Mouse (Mus musculus) hematopoietic stem cell, adult 5-6 weeks (primary cell): ENCODE measurements around the gene Slc12a8. TPM values are rescaled to one million over a fixed set of nuclear protein-coding genes. Genes with fewer than 3 reads are reported as not detected.

ENCODE experiments used
- ATAC-seq, 2 experiments: fragments of 125-278 bp in 1 of 2; replicated peaks in 1 of 2; 2 replicates each; pipeline ENCODE4 v1.8.0; 2016 to 2017; ENCODE audit warnings: inconsistent platforms in 2 of 2, mild to moderate bottlenecking in 2 of 2, moderate number of reproducible peaks in 2 of 2, low read depth in 1 of 2, moderate TSS enrichment in 1 of 2; ENCODE audit not compliant: low FRiP score in 2 of 2, poor library complexity in 2 of 2, severe bottlenecking in 2 of 2, insufficient read depth in 1 of 2, low TSS enrichment in 1 of 2
- total RNA-seq: library from RNA; stranded (forward); fragments of 172-1452, 232-1000 nt; gene quantifications from 2 replicates; pipeline ENCODE4 v1.2.3, GENCODE M21; 2017

Gene Slc12a8
- total RNA-seq, 1 experiment from 2014 or later, result 0.55 TPM

DNA sequence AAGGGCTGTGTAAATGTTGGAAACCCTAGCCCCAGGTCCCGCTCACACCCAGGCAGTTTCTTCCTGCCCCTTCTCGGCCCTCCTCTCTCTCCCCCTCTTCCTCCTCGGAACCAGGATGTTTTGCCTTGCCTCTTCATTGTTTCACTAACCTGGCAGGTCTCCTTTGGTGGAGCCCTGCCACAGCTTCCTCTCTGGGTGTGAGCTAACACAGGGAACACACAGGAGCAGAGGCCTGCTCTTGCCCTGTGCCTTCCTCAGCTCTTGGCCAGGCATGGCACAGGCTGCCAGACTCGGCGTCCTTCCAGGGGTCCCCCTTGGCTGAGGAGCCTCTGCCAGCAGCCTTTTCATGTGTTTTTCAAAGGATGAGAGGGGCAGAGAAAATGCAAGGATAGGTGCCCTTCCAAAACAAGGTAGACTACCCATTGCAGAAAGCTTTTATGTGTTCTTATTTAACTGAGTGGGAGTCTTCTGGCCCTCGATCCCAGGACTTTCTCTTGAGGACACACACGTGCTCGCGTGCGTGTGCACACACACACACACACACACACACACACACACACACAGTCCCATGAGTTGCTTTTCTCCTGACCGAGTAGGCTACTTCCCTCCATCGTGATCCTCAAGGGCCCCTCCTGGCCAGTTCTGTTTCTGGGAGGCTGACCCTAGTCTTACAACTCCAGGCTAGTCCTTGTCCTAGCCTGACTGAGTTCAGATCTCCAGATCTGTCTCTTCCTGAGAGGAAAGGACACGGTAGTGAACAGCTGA lies 179.9 kb downstream of the Slc12a8 start:
- peak; percentile 51 to 63; a peak in 3 of 4 replicates for ATAC-seq

DNA sequence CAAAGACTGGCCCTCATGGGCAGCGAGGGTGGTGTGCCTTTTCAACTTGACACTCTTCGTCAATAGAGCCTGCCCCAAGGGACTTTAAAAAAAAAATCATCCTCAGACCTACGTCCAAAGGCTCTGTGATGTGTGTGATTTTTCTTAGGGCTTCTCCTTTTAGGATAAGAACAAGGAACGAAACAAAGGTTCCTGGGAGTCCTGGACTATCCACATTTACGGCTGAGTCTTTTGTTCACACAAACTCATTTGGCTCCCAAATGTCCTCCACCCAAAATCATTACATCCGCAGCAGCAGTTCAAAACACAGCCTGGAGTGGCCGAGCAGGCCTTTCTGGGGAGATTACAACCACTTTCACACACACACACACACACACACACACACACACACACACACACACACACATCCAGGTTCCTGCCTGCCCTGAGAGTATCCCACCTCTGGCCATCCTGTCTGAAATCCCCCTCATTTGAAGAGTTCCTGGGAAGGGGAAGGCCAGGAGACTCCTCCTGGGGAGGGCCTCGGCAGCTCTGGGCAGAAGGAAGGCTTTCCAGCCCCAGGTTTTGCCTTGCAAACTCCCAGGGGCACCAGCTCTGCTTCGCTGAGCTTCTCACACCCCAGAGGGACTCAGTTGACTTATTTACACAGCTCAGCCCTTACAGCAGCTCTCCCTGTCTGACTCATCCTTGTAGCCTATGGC lies 180.6 kb downstream of the Slc12a8 start:
- no peak for ATAC-seq

DNA sequence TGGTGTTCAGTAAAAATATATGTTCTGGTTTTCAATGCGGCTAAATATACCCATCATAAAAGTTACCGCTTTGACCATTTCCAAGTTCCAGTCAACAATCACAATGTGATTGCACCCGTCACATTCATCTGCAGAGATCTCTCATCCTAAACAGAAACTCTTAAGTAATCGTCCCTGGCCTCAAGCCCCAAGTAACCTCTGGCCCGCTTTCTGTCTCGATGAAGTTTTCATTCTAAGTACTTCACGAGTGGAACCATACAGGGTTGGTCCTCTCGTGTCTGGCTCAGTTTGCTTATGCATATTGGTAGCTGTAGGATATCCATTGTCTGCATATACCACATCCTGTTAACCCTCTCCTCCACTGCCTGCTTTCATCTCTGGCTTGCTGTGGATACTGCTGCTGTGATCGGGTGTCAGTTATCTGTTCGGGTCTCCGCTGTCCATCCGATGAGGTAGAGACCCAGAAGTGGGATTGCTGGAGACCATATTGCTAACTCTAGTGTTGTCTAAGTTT lies 181.2 kb downstream of the Slc12a8 start:
- ATAC-seq, result no peak

DNA sequence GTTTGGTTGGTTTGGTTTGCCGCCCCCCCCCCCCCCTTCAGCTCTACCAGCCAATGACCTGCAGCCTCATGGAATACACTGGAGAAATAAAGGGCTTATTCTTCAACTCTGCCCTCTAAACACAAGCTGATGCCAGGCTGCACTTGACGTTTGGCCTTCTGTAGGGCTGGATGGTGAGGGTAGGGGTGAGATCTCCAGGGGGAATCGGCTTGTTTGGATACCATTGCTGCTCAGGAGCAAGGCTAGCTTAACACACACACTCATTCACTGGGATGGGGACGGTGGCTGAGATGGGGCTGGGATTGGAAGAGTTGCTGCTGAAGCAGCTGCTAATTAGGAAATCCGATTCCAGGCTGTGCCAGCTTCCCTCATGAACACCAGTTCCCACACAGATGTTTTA lies 183.5 kb downstream of the Slc12a8 start:
- no peak for ATAC-seq

- no peak for ATAC-seq
Observed at GRCm38 (mm10) chr16:33701872-33702271, 184.7 kb downstream of the Slc12a8 start.

- ATAC-seq, result no peak
Observed at GRCm38 (mm10) chr16:33704289-33704688, 187.2 kb downstream of the Slc12a8 start.

DNA sequence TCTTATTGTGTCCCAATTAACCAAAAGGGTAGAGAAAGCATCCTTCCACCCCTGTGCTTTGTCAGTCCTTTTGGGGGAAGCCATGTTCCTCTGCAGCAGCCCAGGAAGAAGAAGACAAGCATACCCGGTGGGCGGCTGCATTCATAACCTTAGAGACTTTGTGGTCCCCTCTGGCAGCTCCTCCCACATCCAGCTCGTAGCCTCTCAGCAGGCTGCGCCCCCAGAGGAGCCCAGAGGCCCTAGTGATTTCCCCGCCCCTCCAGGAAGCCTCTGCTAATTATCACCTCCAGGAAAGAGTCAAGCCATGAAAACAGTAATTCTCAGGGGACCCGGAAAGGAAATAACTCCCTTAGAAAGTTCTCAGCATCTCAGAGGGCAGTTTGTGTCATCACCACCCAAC lies 188.1 kb downstream of the Slc12a8 start:
- ATAC-seq, result no peak

DNA sequence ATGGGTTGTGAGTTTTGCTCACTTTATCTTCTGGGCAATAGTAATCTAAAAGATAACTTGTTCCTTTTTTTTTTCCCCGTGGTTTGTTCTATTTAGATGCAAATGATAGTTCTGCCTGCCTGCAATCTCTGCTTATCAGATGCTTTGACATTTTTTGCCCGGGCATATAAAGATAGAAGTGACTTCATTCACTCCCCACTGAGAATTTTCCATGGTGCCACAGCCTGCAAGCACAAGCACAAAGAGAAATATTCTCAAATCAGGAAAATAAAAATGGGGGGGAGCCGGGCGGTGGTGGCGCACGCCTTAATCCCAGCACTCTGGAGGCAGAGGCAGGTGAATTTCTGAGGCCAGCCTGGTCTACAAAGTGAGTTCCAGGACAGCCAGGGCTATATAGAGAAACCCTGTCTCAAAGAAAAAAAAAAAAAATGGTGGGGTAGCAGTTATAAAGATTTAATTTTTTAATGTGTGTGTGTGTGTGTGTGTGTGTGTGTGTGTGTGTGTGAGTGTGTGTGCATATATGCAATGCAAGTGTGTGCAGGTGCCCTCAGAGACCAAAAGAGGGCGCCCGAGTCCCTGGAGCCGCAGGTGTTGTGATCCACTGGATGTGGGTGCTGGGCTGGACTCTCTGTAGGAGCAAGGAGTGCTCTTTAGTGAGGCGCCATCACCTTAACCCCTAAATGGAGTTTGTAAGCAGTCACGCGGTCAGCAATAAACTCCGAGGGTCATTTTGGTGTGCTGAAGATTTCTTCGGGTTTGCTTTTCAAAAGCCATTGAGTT lies 189.2 kb downstream of the Slc12a8 start:
- ATAC-seq, result no peak

DNA sequence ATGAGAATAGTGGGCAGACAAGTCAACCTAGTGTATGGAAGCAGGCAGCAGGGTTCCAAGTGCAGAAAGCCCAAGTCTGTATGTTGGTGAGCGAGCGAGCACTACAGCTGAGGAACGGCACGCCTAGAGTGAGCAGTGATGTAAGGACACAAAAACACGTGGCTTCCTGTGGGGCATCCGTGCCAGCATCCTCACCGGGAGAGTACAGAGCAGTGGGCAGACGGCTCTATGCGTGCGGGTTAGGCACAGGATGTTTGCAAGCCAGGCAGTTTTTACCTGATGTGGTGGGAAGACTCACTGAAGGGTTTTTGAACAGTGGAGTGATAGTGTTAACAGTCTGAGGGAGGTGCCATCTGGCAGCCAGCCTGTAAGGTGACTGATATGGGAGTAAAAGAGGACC lies 190.9 kb downstream of the Slc12a8 start:
- ATAC-seq, result no peak

DNA sequence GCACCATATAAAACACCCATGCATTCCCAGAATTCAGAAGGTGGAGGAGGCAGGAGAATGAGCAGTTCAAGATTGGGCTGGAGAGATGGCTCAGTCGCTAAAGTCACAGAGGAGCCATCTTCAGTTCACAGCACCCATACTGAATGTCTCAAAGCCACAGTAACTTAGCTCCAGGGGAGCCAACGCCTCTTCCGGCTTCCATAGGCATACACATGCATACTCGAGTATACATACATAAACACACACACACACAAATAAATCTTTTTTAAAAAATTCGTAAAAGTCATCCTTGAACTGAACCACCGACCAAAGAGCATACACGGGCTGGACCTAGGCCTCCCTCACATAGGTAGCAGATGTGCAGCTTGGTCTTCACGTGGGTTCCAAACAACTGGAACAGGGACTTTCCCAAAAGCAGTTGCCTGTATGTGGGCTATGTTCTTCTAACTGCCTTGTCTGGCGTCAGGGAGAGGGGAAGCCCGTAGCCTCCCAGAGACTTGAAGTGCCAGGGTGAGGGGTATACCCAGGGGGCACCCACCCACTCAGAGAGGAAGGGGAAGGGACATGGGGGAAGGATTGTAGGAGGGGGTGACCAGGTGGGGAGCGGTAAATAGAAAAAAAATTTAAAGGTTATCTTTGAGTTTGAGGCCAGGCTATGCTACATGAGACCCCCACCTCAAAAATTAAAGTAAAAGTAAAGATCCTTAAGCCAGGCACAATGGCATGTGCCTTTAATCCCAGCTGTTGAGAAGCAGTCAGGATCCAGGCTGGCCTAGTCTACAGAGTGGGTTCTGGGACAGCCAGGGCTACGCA lies 191.7 kb downstream of the Slc12a8 start:
- no peak for ATAC-seq

Other genes starting within 250 kb of the Slc12a8 start
- 33.5 and 43.6 TPM in 2 replicates for gene Zfp148, start 136.5 kb upstream of the Slc12a8 start, total RNA-seq
- 59.6 and 63.4 TPM in 2 replicates for gene Heg1, start 167.0 kb downstream of the Slc12a8 start, total RNA-seq